Mouse (Mus musculus) C2C12 (cell line): ENCODE results near the gene BC029722.

Experiments
- CEBPB ChIP-seq: IDR thresholded peaks from one replicate; pipeline ENCODE4 v1.6.1; 2011; ENCODE audit warnings: low read depth, mild to moderate bottlenecking, control low read depth, moderate library complexity
- CTCF ChIP-seq: IDR thresholded peaks from one replicate; pipeline ENCODE4 v1.5.1; 2011; ENCODE audit not compliant: control insufficient read depth, insufficient read depth, insufficient read length
- FOSL1 ChIP-seq: IDR thresholded peaks from one replicate; pipeline ENCODE4 v1.8.0; 2011; ENCODE audit warnings: mild to moderate bottlenecking, low read length; ENCODE audit not compliant: poor library complexity, insufficient read depth, severe bottlenecking
- MAX ChIP-seq: IDR thresholded peaks from one replicate; pipeline ENCODE4 v1.6.1; 2011; ENCODE audit warnings: mild to moderate bottlenecking, control low read depth
- MYOD1 ChIP-seq: IDR thresholded peaks from one replicate; pipeline ENCODE4 v1.6.1; 2011; ENCODE audit warnings: low read depth; ENCODE audit not compliant: control insufficient read depth, insufficient read length
- MYOG ChIP-seq: IDR thresholded peaks from one replicate; pipeline ENCODE4 v1.6.1; 2011; ENCODE audit not compliant: control insufficient read depth, insufficient read length; ENCODE audit errors: extremely low read depth
- USF1 ChIP-seq: IDR thresholded peaks from one replicate; pipeline ENCODE4 v1.6.1; 2011; ENCODE audit warnings: low read depth, mild to moderate bottlenecking, control low read depth, moderate library complexity

- no peak for TF ChIP-seq CTCF
- no peak for TF ChIP-seq MYOG
- TF ChIP-seq MYOD1 = no peak
- TF ChIP-seq MAX = no peak
- TF ChIP-seq USF1 = no peak
- no peak for TF ChIP-seq FOSL1
- no peak for TF ChIP-seq CEBPB
Observed at GRCm38 (mm10) chr2:155816179-155816578, 3.0 kb downstream of the BC029722 start.
